Mouse (Mus musculus) kidney, postnatal 0 days (tissue): ENCODE data around the gene Tcirg1. TPM values are rescaled to one million over a fixed set of nuclear protein-coding genes. Genes with fewer than 3 reads are reported as not detected.

Experiments used
- ATAC-seq: fragments of 200-750 bp; cut with Nextera tagmentation; replicated peaks from 2 replicates; pipeline ENCODE4 v1.8.0; 2017; ENCODE audit warnings: low read depth, moderate number of reproducible peaks, moderate TSS enrichment, moderate library complexity; ENCODE audit not compliant: low FRiP score
- DNase-seq: peaks from one replicate; pipeline ENCODE4 v3.0.0-alpha.2; 2016; ENCODE audit warnings: low spot score
- H3K27ac ChIP-seq: fragments of 300-500 bp; sonication (generic); 2 replicates; pipeline ENCODE4 v1.5.1; 2014; ENCODE audit warnings: mild to moderate bottlenecking
- H3K27me3 ChIP-seq: fragments of 300-500 bp; sonication (generic); 2 replicates; pipeline ENCODE4 v1.6.1; 2014; ENCODE audit warnings: low read length, mixed read lengths; ENCODE audit not compliant: insufficient read depth
- H3K36me3 ChIP-seq: fragments of 300-500 bp; sonication (generic); 2 replicates; pipeline ENCODE4 v1.6.1; 2014; ENCODE audit warnings: low read length, mixed read lengths; ENCODE audit not compliant: insufficient read depth
- H3K4me1 ChIP-seq: fragments of 300-500 bp; sonication (generic); replicated peaks from 2 replicates; pipeline ENCODE4 v1.6.1; 2014; ENCODE audit warnings: antibody characterized with exemption, low read length, mixed read lengths; ENCODE audit not compliant: insufficient read depth
- H3K4me2 ChIP-seq: fragments of 300-500 bp; sonication (generic); 2 replicates; pipeline ENCODE4 v1.6.1; 2014; ENCODE audit warnings: mild to moderate bottlenecking, low read length, moderate library complexity, mixed read lengths
- H3K4me3 ChIP-seq: fragments of 300-500 bp; sonication (generic); replicated peaks from 2 replicates; pipeline ENCODE4 v1.5.1; 2014; ENCODE audit warnings: low read depth, low read length
- H3K9ac ChIP-seq: fragments of 300-500 bp; sonication (generic); 2 replicates; pipeline ENCODE4 v1.6.1; 2014; ENCODE audit warnings: low read depth, low read length
- H3K9me3 ChIP-seq: fragments of 300-500 bp; sonication (generic); replicated peaks from 2 replicates; pipeline ENCODE4 v1.6.1; 2016; ENCODE audit warnings: low read length, inconsistent platforms, mixed read lengths
- CTCF ChIP-seq: IDR thresholded peaks from 2 replicates; pipeline ENCODE4 v1.5.1; 2016; ENCODE audit warnings: antibody characterized with exemption, low read depth, mild to moderate bottlenecking, moderate library complexity
- WGBS: fragments of 180-500 bp; shearing (Covaris S2); extraction: QIAGEN DNeasy Blood & Tissue Kit; methylation state at CpG from one replicate; pipeline ENCODE4 v1.1.7; 2014; 5-methylcytosine and 5-hydroxymethylcytosine counted together
- polyA plus RNA-seq: library from polyadenylated mRNA; unstranded; fragments of >200 nt; fragmentation: Nextera tagmentation; extraction: Ambion mirVana; gene quantifications from 2 replicates; pipeline ENCODE4 v1.2.1, GENCODE M21; 2015

The Tcirg1 gene
- polyA plus RNA-seq: 31.4 and 33.0 TPM in 2 replicates

- Histone ChIP-seq H3K4me3 (peak within 1 kb of the TSS; percentile 74), H3K4me1 (peaks cover 29% of the 10 kb centered on the region), H3K4me2 (peak within 1 kb of the TSS; percentile 84), H3K36me3 (peaks cover 45% of the 10 kb centered on the region), H3K9ac (peak within 1 kb of the TSS; percentile 71), H3K9me3 (no peaks in the 10 kb centered on the region), H3K27ac (peak within 1 kb of the TSS; percentile 87), H3K27me3 (no peaks in the 10 kb centered on the region)
- WGBS: 4% methylated on average over 36 of the region's 36 CpGs
- TF ChIP-seq CTCF: no peak
- peak; percentile 74 for ATAC-seq
- DNase-seq: peak; percentile 86
Observed at GRCm38 (mm10) chr19:3906795-3907786, at the start of gene Tcirg1. Tcirg1 (minus strand) TSS chr19:3907133.

GRCm38 (mm10) chr19:3955804-3956203, 48.9 kb upstream of the Tcirg1 start:
- WGBS: 41% methylated on average over 4 of the region's 4 CpGs
- no peaks in the 10 kb centered on the region for H3K27me3 ChIP-seq
- no peaks in the 10 kb centered on the region for H3K36me3 ChIP-seq
- no peak for ATAC-seq
- H3K4me3 ChIP-seq: no peak overlapping the region
- H3K4me1 ChIP-seq: no peaks in the 10 kb centered on the region
- no peak overlapping the region for H3K4me2 ChIP-seq
- H3K27ac ChIP-seq: no peak overlapping the region
- no peak overlapping the region for H3K9ac ChIP-seq
- no peak for TF ChIP-seq CTCF
- H3K9me3 ChIP-seq: no peaks in the 10 kb centered on the region
- DNase-seq: no peak

- Histone ChIP-seq H3K4me3 (no peak overlapping the region), H3K9ac (no peak overlapping the region), H3K9me3 (no peaks in the 10 kb centered on the region), H3K36me3 (no peaks in the 10 kb centered on the region), H3K4me2 (no peak overlapping the region), H3K4me1 (no peaks in the 10 kb centered on the region), H3K27ac (no peak overlapping the region), H3K27me3 (no peaks in the 10 kb centered on the region)
- 64% methylated on average over 3 of the region's 3 CpGs for WGBS
- ATAC-seq: no peak
- DNase-seq: no peak
- no peak for TF ChIP-seq CTCF
Observed at GRCm38 (mm10) chr19:3955033-3955432, 48.1 kb upstream of the Tcirg1 start.

DNA sequence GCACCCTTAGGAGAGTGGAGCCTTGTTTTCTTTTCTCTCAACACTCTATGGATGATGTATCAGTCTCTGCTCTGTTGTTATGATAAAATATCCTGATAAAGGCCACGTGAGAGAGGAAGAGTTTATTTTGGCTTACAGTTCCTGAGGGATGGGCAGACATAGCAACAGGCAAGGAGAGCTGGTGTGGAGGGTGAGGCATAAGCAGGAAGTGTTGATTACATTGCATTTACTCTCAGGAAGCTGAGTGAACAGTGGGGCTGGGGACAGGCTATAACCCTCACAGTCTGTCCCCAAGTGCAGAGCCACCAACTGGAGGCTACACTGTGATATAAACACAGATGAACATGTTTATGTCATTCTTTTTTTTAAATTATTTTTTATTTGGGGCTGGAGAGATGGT, 45.2 kb upstream of the Tcirg1 start:
- H3K27ac ChIP-seq: no peak overlapping the region
- no peaks in the 10 kb centered on the region for H3K4me1 ChIP-seq
- no peak for DNase-seq
- no peaks in the 10 kb centered on the region for H3K36me3 ChIP-seq
- H3K4me3 ChIP-seq: no peak overlapping the region
- no peaks in the 10 kb centered on the region for H3K27me3 ChIP-seq
- 41% methylated on average over 1 of the region's 1 CpGs for WGBS
- H3K4me2 ChIP-seq: no peak overlapping the region
- H3K9ac ChIP-seq: no peak overlapping the region
- H3K9me3 ChIP-seq: no peaks in the 10 kb centered on the region
- ATAC-seq: no peak
- TF ChIP-seq CTCF: no peak

GRCm38 (mm10) chr19:3951461-3951860, 44.5 kb upstream of the Tcirg1 start:
- Histone ChIP-seq H3K4me2 (no peak overlapping the region), H3K36me3 (no peaks in the 10 kb centered on the region), H3K27me3 (no peaks in the 10 kb centered on the region), H3K4me1 (no peaks in the 10 kb centered on the region), H3K27ac (no peak overlapping the region), H3K9ac (no peak overlapping the region), H3K9me3 (no peaks in the 10 kb centered on the region), H3K4me3 (no peak overlapping the region)
- no peak for TF ChIP-seq CTCF
- DNase-seq (no peak), ATAC-seq (no peak)

DNA sequence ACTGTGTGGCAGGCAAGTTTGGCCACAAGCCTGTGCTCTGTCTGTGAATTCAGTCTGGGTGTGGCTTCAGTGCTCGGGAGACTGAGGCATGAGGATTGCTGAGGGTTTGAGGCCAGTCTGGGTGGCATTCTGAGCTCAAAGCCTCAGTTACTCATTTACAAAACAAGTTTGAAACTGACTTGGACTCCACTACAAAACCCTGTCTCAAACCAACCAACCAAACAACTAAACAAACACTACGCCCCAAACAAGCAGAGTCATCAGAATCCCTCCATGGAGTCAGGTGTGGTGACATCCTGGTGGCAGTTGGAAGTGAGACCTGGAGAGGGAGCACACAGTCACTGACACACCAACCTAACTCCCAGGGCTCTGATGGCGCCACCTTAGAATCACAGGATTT, 43.4 kb upstream of the Tcirg1 start:
- no peak overlapping the region for H3K9ac ChIP-seq
- H3K27ac ChIP-seq: peak overlapping the region; percentile 8; the same call in 1 of the 2 replicates
- no peaks in the 10 kb centered on the region for H3K4me1 ChIP-seq
- no peak overlapping the region for H3K4me2 ChIP-seq
- no peaks in the 10 kb centered on the region for H3K9me3 ChIP-seq
- no peak for TF ChIP-seq CTCF
- DNase-seq: no peak
- H3K27me3 ChIP-seq: no peaks in the 10 kb centered on the region
- ATAC-seq: peak; percentile 33; the same call in 1 of the 2 replicates
- 66% methylated on average over 3 of the region's 3 CpGs for WGBS
- no peaks in the 10 kb centered on the region for H3K36me3 ChIP-seq
- H3K4me3 ChIP-seq: no peak overlapping the region
